Mouse (Mus musculus): ENCODE results near the gene Ptchd4. TPM values are rescaled to one million over a fixed set of nuclear protein-coding genes. Genes with fewer than 3 reads are reported as not detected.

Ptchd4 gene
- polyA plus RNA-seq, 1 experiment: 0.13 TPM

GRCm38 (mm10) chr17:42509356-42510262 is 193.9 kb downstream of the Ptchd4 start:
- no peak for TF ChIP-seq POLR2A (IDR thresholded peaks at IDR 0.05; ENCODE audit: low read depth, low read length)
- no peak for TF ChIP-seq CTCF (conservative IDR thresholded peaks at IDR 0.05; ENCODE audit: insufficient read depth, insufficient read length, low read depth, low read length)
- DNase-seq: no peak

GRCm38 (mm10) chr17:42530147-42530546 is 214.4 kb downstream of the Ptchd4 start:
- no peaks in the 10 kb centered on the region for H3K4me1 ChIP-seq (ENCODE audit: control insufficient read depth, insufficient read depth, low read length)
- H3K27ac ChIP-seq (ENCODE audit: insufficient read depth, low read depth, low read length): no peak overlapping the region
- no peak overlapping the region for H3K4me3 ChIP-seq (ENCODE audit: insufficient read depth, low read depth, low read length)
- no peak for TF ChIP-seq POLR2A (IDR thresholded peaks at IDR 0.05; ENCODE audit: low read depth, low read length)
- no peak for TF ChIP-seq CTCF (conservative IDR thresholded peaks at IDR 0.05; ENCODE audit: insufficient read depth, insufficient read length, low read depth, low read length)
- WGBS: 27% methylated on average over 5 of the region's 5 CpGs
- DNase-seq: no peak
- H3K36me3 ChIP-seq (ENCODE audit: control insufficient read depth, insufficient read depth, low read length): no peaks in the 10 kb centered on the region
- no peaks in the 10 kb centered on the region for H3K27me3 ChIP-seq (replicated peaks; ENCODE audit: control insufficient read depth, insufficient read depth, low read length)

More at GRCm38 (mm10) chr17:42509356-42510262, 193.9 kb downstream of the Ptchd4 start:
- Histone ChIP-seq H3K4me3 (ENCODE audit: insufficient read depth, low read depth, low read length) (no peak overlapping the region), H3K27me3 (replicated peaks; ENCODE audit: control insufficient read depth, insufficient read depth, low read length) (no peaks in the 10 kb centered on the region), H3K27ac (ENCODE audit: insufficient read depth, low read depth, low read length) (no peak overlapping the region), H3K36me3 (ENCODE audit: control insufficient read depth, insufficient read depth, low read length) (no peaks in the 10 kb centered on the region), H3K4me1 (ENCODE audit: control insufficient read depth, insufficient read depth, low read length) (no peaks in the 10 kb centered on the region)
- 66% methylated on average over 9 of the region's 9 CpGs for WGBS

GRCm38 (mm10) chr17:42549578-42549977 is 233.8 kb downstream of the Ptchd4 start:
- Histone ChIP-seq H3K36me3 (ENCODE audit: control insufficient read depth, insufficient read depth, low read length) (no peaks in the 10 kb centered on the region), H3K27ac (ENCODE audit: insufficient read depth, low read depth, low read length) (no peak overlapping the region), H3K4me1 (ENCODE audit: control insufficient read depth, insufficient read depth, low read length) (no peaks in the 10 kb centered on the region), H3K4me3 (ENCODE audit: insufficient read depth, low read depth, low read length) (no peak overlapping the region), H3K27me3 (replicated peaks; ENCODE audit: control insufficient read depth, insufficient read depth, low read length) (no peaks in the 10 kb centered on the region)
- DNase-seq: no peak
- WGBS: 88% methylated on average over 2 of the region's 2 CpGs
- no peak for TF ChIP-seq POLR2A (IDR thresholded peaks at IDR 0.05; ENCODE audit: low read depth, low read length)
